Mouse (Mus musculus) heart, adult 2 months (tissue): ENCODE measurements around the gene Fermt2. TPM values are rescaled to one million over a fixed set of nuclear protein-coding genes. Genes with fewer than 3 reads are reported as not detected.

Experiments
- DNase-seq, 2 experiments: peaks; one replicate each; pipeline ENCODE4 v3.0.0; 2021
- H3K27ac ChIP-seq: fragments of 200-600 bp; 2 replicates; pipeline ENCODE4 v1.8.1; 2022
- H3K27me3 ChIP-seq: fragments of 200-500 bp; 2 replicates; pipeline ENCODE4 v1.6.1; 2012; ENCODE audit warnings: mild to moderate bottlenecking, low read length, inconsistent platforms, mixed read lengths; ENCODE audit not compliant: control insufficient read depth, insufficient read depth
- H3K36me3 ChIP-seq: fragments of 200-500 bp; 2 replicates; pipeline ENCODE4 v1.6.1; 2012; ENCODE audit warnings: low read length, inconsistent platforms; ENCODE audit not compliant: control insufficient read depth, insufficient read depth
- H3K4me1 ChIP-seq: fragments of 200-500 bp; 2 replicates; pipeline ENCODE4 v1.6.1; 2011; ENCODE audit warnings: low read length; ENCODE audit not compliant: control insufficient read depth, insufficient read depth
- H3K4me3 ChIP-seq: fragments of 200-600 bp; 2 replicates; pipeline ENCODE4 v1.8.1; 2022
- H3K79me2 ChIP-seq: fragments of 200-500 bp; replicated peaks from 2 replicates; pipeline ENCODE4 v1.6.1; 2012; ENCODE audit warnings: mild to moderate bottlenecking, inconsistent platforms, low read length, moderate library complexity, mixed read lengths; ENCODE audit not compliant: control insufficient read depth, insufficient read depth
- H3K9ac ChIP-seq: fragments of 200-500 bp; 2 replicates; pipeline ENCODE4 v1.6.1; 2012; ENCODE audit warnings: low read depth, mild to moderate bottlenecking, control low read depth, inconsistent platforms, low read length, mixed read lengths
- CTCF ChIP-seq: fragments of 200-600 bp; IDR thresholded peaks from 2 replicates; pipeline ENCODE4 v1.8.1; 2022; ENCODE audit warnings: antibody characterized with exemption, mild to moderate bottlenecking, moderate library complexity
- EP300 ChIP-seq: fragments of 200-500 bp; IDR thresholded peaks from 2 replicates; pipeline ENCODE4 v1.6.1; 2011; ENCODE audit warnings: low read depth, low read length, control low read depth; ENCODE audit not compliant: insufficient read depth
- POLR2A ChIP-seq: fragments of 200-500 bp; IDR thresholded peaks from 2 replicates; pipeline ENCODE4 v1.6.1; 2011; ENCODE audit warnings: mild to moderate bottlenecking, low read depth, low read length, control low read depth; ENCODE audit not compliant: insufficient read depth
- WGBS: fragments of 180-500 bp; shearing (Covaris S2); methylation state at CpG from one replicate; pipeline ENCODE4 v1.1.7; 2018; 5-methylcytosine and 5-hydroxymethylcytosine counted together
- intact Hi-C: fragments of 180-260 bp; cut with DNase I; formaldehyde crosslinking; loops from one replicate; pipeline ENCODE4 v1.15.1; 2025
- long read RNA-seq: library from polyadenylated mRNA; stranded (forward); transcript quantifications from one replicate; pipeline ENCODE4 v2.0.0, GENCODE M21; 2021
- polyA plus RNA-seq: library from polyadenylated mRNA; depleted of rRNA; stranded (reverse); fragments of >200 nt; gene quantifications from 2 replicates; pipeline ENCODE4 v1.2.3, GENCODE M21; 2012; rRNA removed
- total RNA-seq, 2 experiments: library from RNA; stranded (reverse); gene quantifications; 2 replicates each; pipeline ENCODE4 v1.2.3; 2021

Fermt2 gene
- total RNA-seq, result 100 to 1,000 TPM; 230 to 250 TPM
- polyA plus RNA-seq, result 80.7 and 175 TPM in 2 replicates
- long read RNA-seq, transcript Fermt2-201 (15 exons, 3,293 nt), result major isoform, 29 of 133 reads
- long read RNA-seq, partial matches to known transcripts, result 35 of 133 reads
- long read RNA-seq, other reads (novel, unspliced or antisense), result 69 of 133 reads

DNA sequence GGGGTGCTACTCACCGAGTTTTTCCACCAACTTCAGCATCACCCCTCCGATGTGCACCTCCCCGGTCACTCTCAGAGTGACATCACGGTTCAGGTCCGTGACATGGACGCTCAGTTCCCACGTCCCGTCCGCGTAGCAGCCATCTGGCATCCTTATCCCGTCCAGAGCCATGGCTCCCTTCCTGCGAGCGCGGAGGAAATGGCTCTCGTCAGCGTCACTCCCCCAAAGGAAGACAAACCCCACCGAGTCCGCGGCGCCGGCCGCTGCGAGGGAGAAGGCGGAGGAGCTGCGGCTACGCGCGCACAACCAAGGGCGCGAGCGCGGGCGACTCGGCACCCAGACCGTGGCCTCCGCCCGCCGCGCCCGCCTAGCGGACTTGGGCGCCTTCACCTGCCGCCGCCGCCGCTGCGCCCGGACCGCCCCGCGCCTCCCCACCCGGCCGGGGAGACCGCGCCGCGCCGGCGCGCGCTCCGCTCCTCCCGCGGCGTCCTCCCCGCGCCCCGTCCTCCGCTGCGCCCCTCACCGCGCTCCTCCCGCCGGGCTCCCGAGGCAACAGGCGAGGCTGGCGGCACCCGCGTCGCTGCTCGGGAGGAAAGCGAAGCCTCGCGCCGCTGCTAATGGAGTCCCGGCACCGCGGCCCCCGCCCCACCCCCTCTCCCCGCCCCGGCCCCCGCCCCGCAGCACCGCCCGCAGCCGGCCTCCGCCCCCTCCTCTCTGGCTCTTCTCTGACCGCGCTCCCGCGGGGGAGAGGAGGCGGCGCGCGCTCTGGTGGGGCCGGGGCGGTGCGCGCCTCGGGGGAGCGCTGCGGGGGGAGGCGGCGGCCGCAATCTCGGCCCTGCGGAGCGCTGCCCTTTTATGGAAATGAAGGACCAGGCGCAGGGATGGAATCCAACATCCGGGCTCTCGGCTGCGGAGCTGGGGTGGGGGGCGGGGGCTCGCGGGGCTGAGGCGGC lies at the start of gene Fermt2:
Fermt2 (minus strand) TSS at position 708 of the 953 bp plus-strand sequence.
- Histone ChIP-seq H3K4me3 (peak within 1 kb of the TSS; percentile 76), H3K4me1 (peaks cover 7% of the 10 kb centered on the region), H3K27me3 (no peaks in the 10 kb centered on the region), H3K27ac (peak within 1 kb of the TSS; percentile 99), H3K36me3 (peaks cover 26% of the 10 kb centered on the region), H3K79me2 (peaks cover 4% of the 10 kb centered on the region; the same call in 1 of the 2 replicates), H3K9ac (peak within 1 kb of the TSS; percentile 96)
- intact Hi-C loops, result loop anchor here (2.0 to 5.0 kb wide), 4 partner anchors 21 to 73 kb away; no protein-coding TSS in a partner anchor
- peak; percentile 93 to 95 for DNase-seq
- 0 out of 2 replicates have a peak, but pooled peaks have one; percentile 3 for TF ChIP-seq CTCF
- peak; percentile 84; the same call in 1 of the 2 replicates for TF ChIP-seq EP300
- TF ChIP-seq POLR2A, result peak; percentile 66
- 1% methylated on average over 88 of the region's 126 CpGs for WGBS

DNA sequence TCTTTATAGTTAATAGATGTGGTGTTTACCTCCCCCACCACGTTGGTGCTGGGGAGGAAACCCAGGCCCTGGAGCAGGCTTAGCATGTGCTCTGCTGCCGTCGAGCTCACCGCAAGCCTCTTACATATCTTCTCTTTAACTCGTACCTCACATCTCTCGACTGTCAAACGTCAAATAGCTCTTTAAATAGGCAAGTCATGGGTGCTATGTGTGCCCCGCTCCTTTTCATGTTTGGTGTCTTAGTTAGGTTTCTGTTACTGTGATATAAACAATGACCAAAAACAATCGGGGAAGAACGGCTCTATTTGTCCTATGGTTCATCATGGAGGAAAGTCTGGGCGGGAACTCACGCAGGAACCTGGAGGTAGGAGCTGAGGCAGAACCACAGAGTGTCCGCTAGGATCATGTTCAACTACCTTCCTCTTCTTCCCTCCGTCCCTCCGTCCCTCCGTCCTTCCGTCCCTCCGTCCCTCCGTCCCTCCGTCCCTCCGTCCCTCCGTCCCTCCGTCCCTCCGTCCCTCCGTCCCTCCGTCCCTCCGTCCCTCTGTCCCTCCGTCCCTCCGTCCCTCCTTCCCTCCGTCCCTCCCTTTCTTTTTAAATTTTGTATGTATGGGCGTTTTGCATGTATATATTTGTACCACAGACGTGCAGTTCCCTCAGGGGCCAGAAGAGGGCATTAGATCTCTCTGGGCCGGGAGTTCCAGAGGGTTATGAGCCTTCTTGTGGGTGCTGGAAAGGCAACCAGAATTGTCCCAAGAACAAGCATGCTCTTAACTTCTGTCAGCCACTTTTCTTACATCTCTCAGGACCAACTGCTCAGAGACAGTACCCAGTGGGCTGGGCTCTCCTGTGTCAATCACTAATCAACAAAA lies 36.4 kb upstream of the Fermt2 start:
- Histone ChIP-seq H3K4me1 (peaks cover 6% of the 10 kb centered on the region; the same call in 1 of the 2 replicates), H3K27me3 (no peaks in the 10 kb centered on the region), H3K79me2 (no peaks in the 10 kb centered on the region), H3K9ac (peak overlapping the region; percentile 55), H3K4me3 (no peak overlapping the region), H3K27ac (peak overlapping the region; percentile 52), H3K36me3 (no peaks in the 10 kb centered on the region)
- TF ChIP-seq CTCF, result peak; percentile 80
- no peak for TF ChIP-seq EP300
- intact Hi-C loops, result loop anchor here (2.0 to 10.0 kb wide), 2 partner anchors 124 to 208 kb away; no protein-coding TSS in a partner anchor
- DNase-seq, result peak; percentile 45 to 76
- WGBS, result 31% methylated on average over 33 of the region's 33 CpGs

DNA sequence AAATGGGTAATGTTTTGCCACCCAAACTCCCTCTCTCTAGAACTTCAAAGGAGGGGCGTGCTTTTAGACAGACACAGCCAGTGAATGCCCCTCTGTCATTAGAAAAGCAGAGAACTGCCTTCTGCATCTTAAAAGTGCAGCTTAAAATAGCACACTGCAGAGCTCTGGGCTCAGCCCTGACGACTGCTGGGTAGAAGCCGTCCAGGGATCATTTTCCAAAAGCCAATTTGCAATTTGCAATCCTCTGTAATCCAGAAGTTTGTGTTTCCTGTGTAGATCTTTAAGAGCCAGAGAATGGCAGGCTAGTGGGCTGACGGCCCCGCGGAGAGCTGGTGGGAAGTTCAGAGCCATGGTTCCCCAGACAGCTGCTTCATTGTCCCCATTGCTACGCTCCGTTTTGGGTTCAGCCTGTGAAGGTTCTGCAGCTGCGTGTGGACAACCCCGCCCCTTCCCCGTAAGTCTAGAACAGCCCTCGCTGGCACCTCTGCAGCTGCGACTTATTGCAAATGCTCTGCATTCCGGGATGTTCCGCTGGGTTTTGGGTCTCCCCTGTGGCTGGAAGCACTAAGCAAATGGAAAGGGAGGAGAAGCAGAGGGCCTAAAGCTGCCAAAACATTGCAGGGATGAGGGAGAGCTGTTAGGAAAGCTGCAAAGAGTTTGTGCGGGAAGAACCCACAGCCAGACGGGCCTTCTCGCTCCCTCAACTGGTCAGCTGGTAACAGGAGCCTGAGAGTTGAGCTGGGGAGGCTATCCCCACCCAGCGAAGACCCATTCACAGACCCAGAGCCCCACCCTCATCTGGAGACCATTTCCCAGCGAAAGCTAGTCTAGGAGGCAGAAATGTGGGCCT lies 35.5 kb upstream of the Fermt2 start:
- no peaks in the 10 kb centered on the region for H3K79me2 ChIP-seq
- peak overlapping the region; percentile 52 for H3K27ac ChIP-seq
- no peak for TF ChIP-seq CTCF
- TF ChIP-seq POLR2A, result 0 out of 2 replicates have a peak, but pooled peaks have one; percentile 14
- peak overlapping the region; percentile 16 for H3K4me3 ChIP-seq
- peaks cover 6% of the 10 kb centered on the region; the same call in 1 of the 2 replicates for H3K4me1 ChIP-seq
- WGBS, result 13% methylated on average over 20 of the region's 20 CpGs
- no peaks in the 10 kb centered on the region for H3K36me3 ChIP-seq
- no peaks in the 10 kb centered on the region for H3K27me3 ChIP-seq
- intact Hi-C loops, result loop anchor here (2.0 to 10.0 kb wide), 2 partner anchors 125 to 209 kb away; no protein-coding TSS in a partner anchor
- DNase-seq, result peak; percentile 68
- H3K9ac ChIP-seq, result peak overlapping the region; percentile 28

GRCm38 (mm10) chr14:45563577-45563976 lies 33.7 kb upstream of the Fermt2 start:
- Histone ChIP-seq H3K27ac (no peak overlapping the region), H3K36me3 (no peaks in the 10 kb centered on the region), H3K79me2 (no peaks in the 10 kb centered on the region), H3K4me1 (peaks cover 6% of the 10 kb centered on the region; the same call in 1 of the 2 replicates), H3K4me3 (no peak overlapping the region), H3K27me3 (no peaks in the 10 kb centered on the region), H3K9ac (no peak overlapping the region)
- intact Hi-C loops, result loop anchor here (5.0 to 10.0 kb wide), 2 partner anchors 39 to 211 kb away; no protein-coding TSS in a partner anchor
- TF ChIP-seq CTCF, result no peak
- no peak for TF ChIP-seq POLR2A
- no peak for TF ChIP-seq EP300
- 82% methylated on average over 1 of the region's 1 CpGs for WGBS
- peak; percentile 64 to 67 for DNase-seq

GRCm38 (mm10) chr14:45561681-45562080 lies 31.8 kb upstream of the Fermt2 start:
- Histone ChIP-seq H3K79me2 (no peaks in the 10 kb centered on the region), H3K4me3 (no peak overlapping the region), H3K27ac (no peak overlapping the region), H3K36me3 (no peaks in the 10 kb centered on the region), H3K27me3 (no peaks in the 10 kb centered on the region), H3K9ac (no peak overlapping the region), H3K4me1 (peaks cover 6% of the 10 kb centered on the region; the same call in 1 of the 2 replicates)
- intact Hi-C loops, result loop anchor here (5.0 to 10.0 kb wide), 2 partner anchors 41 to 213 kb away; no protein-coding TSS in a partner anchor
- WGBS, result 31% methylated on average over 6 of the region's 6 CpGs
- DNase-seq, result peak; percentile 40 to 68
- TF ChIP-seq EP300 (0 out of 2 replicates have a peak, but pooled peaks have one; percentile 66), CTCF (no peak)
